Mouse (Mus musculus): ENCODE measurements around the gene Nedd8.

DNA sequence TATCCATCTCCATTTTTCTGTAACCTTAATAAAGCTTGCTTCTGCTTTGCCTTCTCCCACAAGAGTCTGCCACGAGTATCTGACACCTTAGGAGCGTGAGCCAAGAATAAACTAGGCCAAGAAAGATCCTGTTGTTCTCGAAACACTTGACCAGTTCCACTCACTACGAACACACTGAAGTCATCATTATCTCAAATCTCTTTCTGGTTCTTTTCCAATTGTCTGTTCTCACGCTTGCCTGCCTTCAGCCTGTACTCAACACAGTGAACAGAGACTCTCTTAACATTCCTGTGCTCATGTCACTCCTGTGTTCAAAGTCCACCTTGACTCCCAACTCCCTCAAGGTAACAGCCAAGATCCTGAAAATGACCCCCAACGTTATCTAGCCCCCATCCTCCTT, 58.6 kb downstream of the Nedd8 start:
- no peak for TF ChIP-seq CTCF (IDR thresholded peaks at IDR 0.05; ENCODE audit: low read depth)
- TF ChIP-seq EP300 (IDR thresholded peaks at IDR 0.05; ENCODE audit: low read depth): no peak

Measured in liver, postnatal 0 days (tissue).